Mouse (Mus musculus) forebrain, postnatal 0 days (tissue): ENCODE results near the gene Cab39. TPM values are rescaled to one million over a fixed set of nuclear protein-coding genes. Genes with fewer than 3 reads are reported as not detected.
A peak's percentile ranks its signal among the peaks of the same experiment; 100 is the strongest.

Experiments used
- ATAC-seq: fragments of 200-750 bp; cut with Nextera tagmentation; 2 replicates; pipeline ENCODE4 v1.8.0; 2017; ENCODE audit warnings: mild to moderate bottlenecking, moderate library complexity
- DNase-seq: peaks from one replicate; pipeline ENCODE4 v3.0.0-alpha.2; 2015
- H3K27ac ChIP-seq: fragments of 300-500 bp; sonication (generic); 2 replicates; pipeline ENCODE4 v1.5.1; 2014; ENCODE audit warnings: low read depth, mild to moderate bottlenecking, antibody characterized with exemption, low read length, moderate library complexity, mixed read lengths
- H3K27me3 ChIP-seq: fragments of 300-500 bp; sonication (generic); 2 replicates; pipeline ENCODE4 v1.6.1; 2014; ENCODE audit warnings: mild to moderate bottlenecking, low read length, mixed read lengths; ENCODE audit not compliant: insufficient read depth
- H3K36me3 ChIP-seq: fragments of 300-500 bp; sonication (generic); 2 replicates; pipeline ENCODE4 v1.6.1; 2014; ENCODE audit warnings: mild to moderate bottlenecking, moderate library complexity; ENCODE audit not compliant: insufficient read depth
- H3K4me1 ChIP-seq: fragments of 300-500 bp; sonication (generic); 2 replicates; pipeline ENCODE4 v1.6.1; 2014; ENCODE audit warnings: antibody characterized with exemption; ENCODE audit not compliant: insufficient read depth
- H3K4me2 ChIP-seq: fragments of 300-500 bp; sonication (generic); 2 replicates; pipeline ENCODE4 v1.6.1; 2014; ENCODE audit warnings: low read depth, mild to moderate bottlenecking, moderate library complexity
- H3K4me3 ChIP-seq: fragments of 300-500 bp; sonication (generic); 2 replicates; pipeline ENCODE4 v1.5.1; 2014; ENCODE audit warnings: low read depth, low read length, mixed read lengths
- H3K9ac ChIP-seq: fragments of 300-500 bp; sonication (generic); 2 replicates; pipeline ENCODE4 v1.6.1; 2014; ENCODE audit warnings: mild to moderate bottlenecking
- H3K9me3 ChIP-seq: fragments of 300-500 bp; sonication (generic); 2 replicates; pipeline ENCODE4 v1.6.1; 2016; ENCODE audit warnings: low read length
- CTCF ChIP-seq: sonication (generic); IDR thresholded peaks from 2 replicates; pipeline ENCODE4 v1.5.1; 2016; ENCODE audit warnings: antibody characterized with exemption, control low read depth, low read depth
- WGBS: fragments of 180-500 bp; shearing (Covaris S2); extraction: QIAGEN DNeasy Blood & Tissue Kit; methylation state at CpG from one replicate; pipeline ENCODE4 v1.1.7; 2014; 5-methylcytosine and 5-hydroxymethylcytosine counted together
- polyA plus RNA-seq: library from polyadenylated mRNA; unstranded; fragments of >200 nt; fragmentation: Nextera tagmentation; extraction: Ambion mirVana; gene quantifications from 2 replicates; pipeline ENCODE4 v1.2.1, GENCODE M21; 2015
- total RNA-seq: library from RNA; depleted of rRNA; stranded (reverse); fragments of >200 nt; gene quantifications from 2 replicates; pipeline ENCODE4 v1.2.3, GENCODE M21; 2014; rRNA removed

Gene Cab39
- 191 and 216 TPM in 2 replicates for total RNA-seq
- 41.1 and 46.1 TPM in 2 replicates for polyA plus RNA-seq

- TF ChIP-seq CTCF = peak; percentile 76
- no peaks in the 10 kb centered on the region for H3K27me3 ChIP-seq
- peak within 1 kb of the TSS; percentile 93 for H3K27ac ChIP-seq
- H3K9ac ChIP-seq = peak within 1 kb of the TSS; percentile 83
- H3K4me2 ChIP-seq = peak within 1 kb of the TSS; percentile 68
- H3K4me3 ChIP-seq = peak within 1 kb of the TSS; percentile 87
- no peaks in the 10 kb centered on the region for H3K36me3 ChIP-seq
- DNase-seq = peak; percentile 93
- H3K4me1 ChIP-seq = no peaks in the 10 kb centered on the region
- no peaks in the 10 kb centered on the region for H3K9me3 ChIP-seq
- under 1% methylated on average over 93 of the region's 118 CpGs for WGBS
- ATAC-seq = peak; percentile 96
Observed at GRCm38 (mm10) chr1:85793208-85794105, at the start of gene Cab39. Cab39 (plus strand) TSS chr1:85793441.

GRCm38 (mm10) chr1:85744539-85744938, 48.7 kb upstream of the Cab39 start:
- WGBS = 86% methylated on average over 3 of the region's 3 CpGs
- DNase-seq (no peak), ATAC-seq (no peak)
- Histone ChIP-seq H3K4me1 (no peaks in the 10 kb centered on the region), H3K27me3 (no peaks in the 10 kb centered on the region), H3K9ac (no peak overlapping the region), H3K4me2 (no peak overlapping the region), H3K9me3 (no peaks in the 10 kb centered on the region), H3K4me3 (no peak overlapping the region), H3K27ac (no peak overlapping the region), H3K36me3 (no peaks in the 10 kb centered on the region)
- TF ChIP-seq CTCF = no peak

DNA sequence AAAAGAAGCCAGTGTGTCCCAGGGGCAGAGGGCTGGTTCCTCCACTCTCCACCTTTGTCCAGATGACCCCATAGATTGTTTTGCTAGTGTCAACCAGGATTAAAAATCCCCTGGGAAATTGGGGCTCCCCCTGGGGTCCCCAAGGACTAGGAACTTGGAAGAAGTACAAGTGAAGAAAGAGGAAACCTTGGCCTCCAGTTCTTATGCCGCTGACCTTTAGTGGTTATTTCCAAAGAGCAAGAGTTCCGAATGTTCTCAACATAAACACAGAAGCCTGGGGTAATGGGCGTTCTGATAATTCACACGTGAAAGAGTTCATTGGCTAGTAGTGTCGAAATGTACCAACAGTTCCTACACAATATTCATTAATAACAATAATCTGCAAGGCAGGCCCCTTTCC, 46.7 kb upstream of the Cab39 start:
- no peak overlapping the region for H3K27ac ChIP-seq
- H3K4me1 ChIP-seq = no peaks in the 10 kb centered on the region
- no peak overlapping the region for H3K4me2 ChIP-seq
- no peaks in the 10 kb centered on the region for H3K36me3 ChIP-seq
- no peak overlapping the region for H3K9ac ChIP-seq
- H3K9me3 ChIP-seq = no peaks in the 10 kb centered on the region
- no peaks in the 10 kb centered on the region for H3K27me3 ChIP-seq
- no peak overlapping the region for H3K4me3 ChIP-seq
- no peak for DNase-seq
- no peak for ATAC-seq
- 90% methylated on average over 5 of the region's 5 CpGs for WGBS
- no peak for TF ChIP-seq CTCF

- no peak for TF ChIP-seq CTCF
- ATAC-seq = no peak
- no peak for DNase-seq
Observed at GRCm38 (mm10) chr1:85749829-85750228, 43.4 kb upstream of the Cab39 start.

DNA sequence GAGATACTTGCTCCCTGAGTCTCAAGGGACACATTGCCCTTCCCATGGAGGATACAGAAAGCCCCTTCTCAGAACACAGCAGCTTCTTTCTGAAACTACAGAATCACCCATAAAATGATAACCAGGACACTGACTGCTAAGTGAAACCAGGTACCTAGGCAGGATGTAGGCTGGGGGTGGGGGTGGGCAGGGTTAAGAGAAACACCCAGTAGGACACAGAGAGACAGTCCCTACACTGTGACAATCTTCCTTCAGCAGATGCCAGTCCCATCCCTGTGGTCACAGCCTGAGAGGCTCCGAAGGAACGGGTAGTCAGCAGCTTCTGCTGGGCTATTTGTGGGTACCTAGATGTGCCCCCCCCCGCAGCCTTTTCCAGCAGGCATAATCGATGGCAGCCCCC, 42.6 kb upstream of the Cab39 start:
- H3K27me3 ChIP-seq = no peaks in the 10 kb centered on the region
- no peak overlapping the region for H3K9ac ChIP-seq
- ATAC-seq (no peak), DNase-seq (no peak)
- no peaks in the 10 kb centered on the region for H3K9me3 ChIP-seq
- no peaks in the 10 kb centered on the region for H3K36me3 ChIP-seq
- H3K27ac ChIP-seq = no peak overlapping the region
- TF ChIP-seq CTCF = no peak
- H3K4me3 ChIP-seq = no peak overlapping the region
- WGBS = 91% methylated on average over 4 of the region's 4 CpGs
- no peak overlapping the region for H3K4me2 ChIP-seq
- H3K4me1 ChIP-seq = no peaks in the 10 kb centered on the region

More at GRCm38 (mm10) chr1:85749829-85750228, 43.4 kb upstream of the Cab39 start:
- Histone ChIP-seq H3K9me3 (no peaks in the 10 kb centered on the region), H3K4me2 (no peak overlapping the region), H3K4me3 (no peak overlapping the region), H3K36me3 (no peaks in the 10 kb centered on the region), H3K4me1 (no peaks in the 10 kb centered on the region), H3K27me3 (no peaks in the 10 kb centered on the region), H3K9ac (no peak overlapping the region), H3K27ac (no peak overlapping the region)
- 50% methylated on average over 2 of the region's 2 CpGs for WGBS

DNA sequence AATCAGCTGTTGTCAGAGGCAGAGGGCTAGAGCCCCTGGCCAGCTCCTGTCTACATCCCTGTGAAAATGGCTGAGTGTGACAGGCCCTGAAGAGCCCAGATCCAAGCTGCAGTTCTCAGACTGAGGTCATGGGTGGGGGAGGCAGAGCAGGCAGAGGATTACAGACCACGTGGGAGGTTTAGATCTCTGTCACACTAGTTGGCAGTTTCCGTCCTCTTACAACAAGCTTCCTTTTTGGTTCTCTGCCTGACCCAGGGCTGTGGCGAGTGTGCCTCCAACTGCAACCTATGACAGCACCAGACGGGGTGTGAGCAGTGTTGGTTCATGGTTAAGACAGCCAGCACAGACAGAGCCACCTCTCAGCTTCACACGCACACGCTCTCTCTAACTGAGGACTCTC, 41.7 kb upstream of the Cab39 start:
- no peak for DNase-seq
- H3K4me3 ChIP-seq = no peak overlapping the region
- no peak overlapping the region for H3K4me2 ChIP-seq
- H3K27ac ChIP-seq = no peak overlapping the region
- 44% methylated on average over 6 of the region's 6 CpGs for WGBS
- no peaks in the 10 kb centered on the region for H3K9me3 ChIP-seq
- TF ChIP-seq CTCF = no peak
- H3K36me3 ChIP-seq = no peaks in the 10 kb centered on the region
- ATAC-seq = peak; percentile 80
- H3K9ac ChIP-seq = no peak overlapping the region
- no peaks in the 10 kb centered on the region for H3K4me1 ChIP-seq
- no peaks in the 10 kb centered on the region for H3K27me3 ChIP-seq

GRCm38 (mm10) chr1:85751932-85752680, 41.1 kb upstream of the Cab39 start:
- H3K4me1 ChIP-seq = no peaks in the 10 kb centered on the region
- no peaks in the 10 kb centered on the region for H3K27me3 ChIP-seq
- H3K4me3 ChIP-seq = no peak overlapping the region
- DNase-seq (no peak), ATAC-seq (no peak)
- no peak overlapping the region for H3K4me2 ChIP-seq
- no peak overlapping the region for H3K27ac ChIP-seq
- H3K9ac ChIP-seq = no peak overlapping the region
- no peaks in the 10 kb centered on the region for H3K36me3 ChIP-seq
- no peak for TF ChIP-seq CTCF
- H3K9me3 ChIP-seq = no peaks in the 10 kb centered on the region
- whole genome bisulfite sequencing = 79% methylated on average over 11 of the region's 11 CpGs
